Mouse (Mus musculus): ENCODE measurements around the gene Btnl9. TPM values are rescaled to one million over a fixed set of nuclear protein-coding genes. Genes with fewer than 3 reads are reported as not detected.
A peak's percentile ranks its signal among the peaks of the same experiment; 100 is the strongest.

Btnl9 gene
- polyA plus RNA-seq, 1 experiment from 2014 or later, result 0.15 TPM

DNA sequence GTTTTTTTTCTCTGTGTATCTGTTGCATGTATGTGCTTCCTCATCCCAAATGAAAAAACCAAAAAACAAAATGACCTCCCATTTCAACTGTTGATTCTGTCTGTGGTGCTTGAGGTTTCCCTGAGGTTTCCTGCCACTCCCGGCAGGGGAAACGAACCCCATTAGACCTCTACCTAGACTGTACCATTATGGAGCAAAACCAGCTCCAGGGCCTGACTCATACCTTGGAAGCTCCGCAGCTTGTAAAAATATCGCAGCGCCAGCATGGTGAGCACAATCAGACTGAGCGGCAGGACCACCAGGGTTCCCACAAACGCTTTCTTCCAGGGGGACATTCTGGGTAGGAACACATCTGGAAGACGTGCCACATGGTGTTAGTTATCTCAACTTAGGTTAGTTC is 11.6 kb downstream of the Btnl9 start:
- no peak overlapping the region for H3K9ac ChIP-seq (replicated peaks; ENCODE audit: low read length)
- H3K27ac ChIP-seq (replicated peaks; ENCODE audit: low read depth, low read length), result no peak overlapping the region
- H3K4me3 ChIP-seq (ENCODE audit: low read depth, low read length), result no peak overlapping the region
- ATAC-seq (replicated peaks; ENCODE audit: insufficient number of reproducible peaks, low FRiP score, low TSS enrichment, low read depth) (no peak), DNase-seq (ENCODE audit: low spot score) (no peak)
- no peak overlapping the region for H3K4me2 ChIP-seq (ENCODE audit: low read depth, low read length)
- no peaks in the 10 kb centered on the region for H3K9me3 ChIP-seq (replicated peaks; ENCODE audit: control insufficient read depth, low read length)
- H3K27me3 ChIP-seq (ENCODE audit: control insufficient read depth, insufficient read depth, low read length), result no peaks in the 10 kb centered on the region; the same call in 1 of the 2 replicates
- no peaks in the 10 kb centered on the region for H3K4me1 ChIP-seq (ENCODE audit: control insufficient read depth, insufficient read depth, low read length)
- H3K36me3 ChIP-seq (replicated peaks; ENCODE audit: control insufficient read depth, insufficient read depth, low read depth, low read length), result no peaks in the 10 kb centered on the region
- WGBS, result 85% methylated on average over 8 of the region's 8 CpGs

DNA sequence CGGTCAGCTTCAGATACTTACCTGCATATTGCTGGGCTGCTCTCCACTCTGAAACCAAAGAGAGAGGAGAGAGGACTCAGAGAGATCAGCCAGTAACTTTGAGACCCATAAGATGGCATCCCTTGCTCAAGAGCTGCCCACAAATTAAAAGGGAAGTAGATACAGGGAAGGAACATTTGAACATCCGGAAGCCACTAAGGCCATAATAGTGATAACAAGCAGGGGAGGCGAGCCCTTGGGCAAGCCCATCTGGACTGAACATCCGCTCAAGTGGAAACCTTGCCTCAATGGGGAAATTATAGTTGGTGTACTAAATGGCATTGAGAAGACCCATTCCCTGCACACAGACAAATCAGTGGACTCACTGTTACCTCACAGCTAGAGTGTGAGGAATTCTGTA is 16.4 kb downstream of the Btnl9 start:
- Histone ChIP-seq H3K36me3 (replicated peaks; ENCODE audit: control insufficient read depth, insufficient read depth, low read depth, low read length) (no peaks in the 10 kb centered on the region), H3K4me3 (ENCODE audit: low read depth, low read length) (no peak overlapping the region), H3K9ac (replicated peaks; ENCODE audit: low read length) (no peak overlapping the region), H3K4me1 (ENCODE audit: control insufficient read depth, insufficient read depth, low read length) (no peaks in the 10 kb centered on the region), H3K27ac (replicated peaks; ENCODE audit: low read depth, low read length) (no peak overlapping the region), H3K4me2 (ENCODE audit: low read depth, low read length) (no peak overlapping the region), H3K9me3 (replicated peaks; ENCODE audit: control insufficient read depth, low read length) (no peaks in the 10 kb centered on the region), H3K27me3 (ENCODE audit: control insufficient read depth, insufficient read depth, low read length) (peaks cover 4% of the 10 kb centered on the region; the same call in 1 of the 2 replicates)
- 89% methylated on average over 4 of the region's 4 CpGs for WGBS
- DNase-seq (ENCODE audit: low spot score) (no peak), ATAC-seq (replicated peaks; ENCODE audit: insufficient number of reproducible peaks, low FRiP score, low TSS enrichment, low read depth) (no peak)

DNA sequence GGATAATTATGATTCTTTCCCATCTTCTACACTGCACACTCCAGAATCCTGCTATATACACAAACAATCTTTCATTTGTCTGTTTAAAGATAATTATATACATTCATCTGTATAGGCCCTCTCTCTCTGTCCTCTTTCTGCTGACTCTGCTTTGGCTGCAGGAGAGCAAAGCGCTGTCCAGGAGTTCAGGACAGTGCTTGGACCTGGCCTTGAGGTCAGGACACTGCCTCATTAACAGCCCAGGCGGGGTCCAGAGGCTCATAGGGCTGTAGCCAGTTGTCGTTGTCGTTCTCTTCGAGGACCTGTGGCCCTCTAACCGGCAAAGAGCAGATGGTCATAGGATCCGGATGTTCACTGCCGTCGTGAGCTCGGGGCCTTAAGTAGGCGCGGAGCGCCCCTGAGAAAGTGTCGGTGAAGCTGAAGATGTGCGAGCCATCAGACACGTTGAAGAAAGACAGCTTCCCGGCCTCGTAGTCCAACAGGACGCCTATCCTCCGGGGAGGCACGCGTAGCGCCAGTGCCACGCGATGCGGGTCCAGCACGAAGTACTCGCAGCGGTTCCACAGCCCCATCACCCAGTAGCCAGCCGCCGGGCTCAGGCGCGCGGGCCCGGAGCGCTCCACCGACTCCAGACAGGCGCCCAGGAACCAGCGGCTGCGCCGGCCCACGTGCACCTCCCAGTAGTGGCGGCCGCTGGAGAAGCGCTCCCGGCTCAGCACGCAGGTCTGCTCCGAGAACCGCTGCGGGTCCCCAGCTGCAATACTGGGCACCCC is 17.9 kb downstream of the Btnl9 start:
- 7% methylated on average over 50 of the region's 50 CpGs for WGBS
- H3K36me3 ChIP-seq (replicated peaks; ENCODE audit: control insufficient read depth, insufficient read depth, low read depth, low read length), result no peaks in the 10 kb centered on the region

GRCm38 (mm10) chr11:49156821-49157814 is 29.8 kb downstream of the Btnl9 start:
- DNase-seq (ENCODE audit: low spot score) (no peak), ATAC-seq (replicated peaks; ENCODE audit: insufficient number of reproducible peaks, low FRiP score, low TSS enrichment, low read depth) (no peak)
- H3K27me3 ChIP-seq (ENCODE audit: control insufficient read depth, insufficient read depth, low read length), result no peaks in the 10 kb centered on the region
- H3K4me2 ChIP-seq (ENCODE audit: low read depth, low read length), result no peak overlapping the region
- WGBS, result 87% methylated on average over 2 of the region's 2 CpGs
- H3K9me3 ChIP-seq (replicated peaks; ENCODE audit: control insufficient read depth, low read length), result no peaks in the 10 kb centered on the region
- no peak overlapping the region for H3K27ac ChIP-seq (replicated peaks; ENCODE audit: low read depth, low read length)
- no peak overlapping the region for H3K4me3 ChIP-seq (ENCODE audit: low read depth, low read length)
- H3K4me1 ChIP-seq (ENCODE audit: control insufficient read depth, insufficient read depth, low read length), result no peaks in the 10 kb centered on the region
- no peak overlapping the region for H3K9ac ChIP-seq (replicated peaks; ENCODE audit: low read length)
- no peaks in the 10 kb centered on the region for H3K36me3 ChIP-seq (replicated peaks; ENCODE audit: control insufficient read depth, insufficient read depth, low read depth, low read length)

More for the DNA sequence above, 17.9 kb downstream of the Btnl9 start:
- no peaks in the 10 kb centered on the region for H3K4me1 ChIP-seq (ENCODE audit: control insufficient read depth, insufficient read depth, low read length)
- peaks cover 4% of the 10 kb centered on the region; the same call in 1 of the 2 replicates for H3K27me3 ChIP-seq (ENCODE audit: control insufficient read depth, insufficient read depth, low read length)
- ATAC-seq (replicated peaks; ENCODE audit: insufficient number of reproducible peaks, low FRiP score, low TSS enrichment, low read depth), result peak; percentile 65
- peak overlapping the region; percentile 46 for H3K9ac ChIP-seq (replicated peaks; ENCODE audit: low read length)
- no peak overlapping the region for H3K27ac ChIP-seq (replicated peaks; ENCODE audit: low read depth, low read length)
- peak overlapping the region; percentile 27 for H3K4me3 ChIP-seq (ENCODE audit: low read depth, low read length)
- peak; percentile 54 for DNase-seq (ENCODE audit: low spot score)
- H3K4me2 ChIP-seq (ENCODE audit: low read depth, low read length), result peak overlapping the region; percentile 67
- H3K9me3 ChIP-seq (replicated peaks; ENCODE audit: control insufficient read depth, low read length), result no peaks in the 10 kb centered on the region

- Histone ChIP-seq H3K27me3 (ENCODE audit: control insufficient read depth, insufficient read depth, low read length) (no peaks in the 10 kb centered on the region), H3K36me3 (replicated peaks; ENCODE audit: control insufficient read depth, insufficient read depth, low read depth, low read length) (no peaks in the 10 kb centered on the region), H3K4me1 (ENCODE audit: control insufficient read depth, insufficient read depth, low read length) (no peaks in the 10 kb centered on the region), H3K9ac (replicated peaks; ENCODE audit: low read length) (no peak within 1 kb of the TSS), H3K27ac (replicated peaks; ENCODE audit: low read depth, low read length) (no peak within 1 kb of the TSS), H3K4me2 (ENCODE audit: low read depth, low read length) (no peak within 1 kb of the TSS), H3K9me3 (replicated peaks; ENCODE audit: control insufficient read depth, low read length) (no peaks in the 10 kb centered on the region), H3K4me3 (ENCODE audit: low read depth, low read length) (no peak within 1 kb of the TSS)
- 74% methylated on average over 1 of the region's 1 CpGs for WGBS
- ATAC-seq (replicated peaks; ENCODE audit: insufficient number of reproducible peaks, low FRiP score, low TSS enrichment, low read depth) (no peak), DNase-seq (ENCODE audit: low spot score) (no peak)
Observed at GRCm38 (mm10) chr11:49154077-49154476, 32.9 kb downstream of the Btnl9 start, which contains the start of gene Olfr1394. TSS of gene Olfr1394 (plus strand) at chr11:49154377.

DNA sequence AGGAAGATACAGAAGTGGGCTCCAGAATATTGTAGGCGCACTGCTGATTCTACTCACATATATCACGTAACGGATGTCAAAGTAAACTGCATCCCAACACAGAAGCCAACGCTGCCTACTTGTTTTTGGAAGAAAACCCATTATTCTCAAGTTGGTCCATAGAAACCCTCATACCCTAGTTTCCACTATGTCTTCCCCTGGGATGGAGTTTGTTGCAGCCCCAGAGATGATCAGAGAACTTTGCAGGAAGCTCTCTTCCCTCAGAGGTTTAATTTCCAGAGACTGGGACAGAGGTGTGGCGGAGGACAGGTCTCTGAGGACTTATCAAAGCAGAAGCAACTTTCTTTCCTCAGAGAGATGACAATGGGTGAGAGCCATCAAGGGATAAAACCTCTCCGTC is 45.0 kb downstream of the Btnl9 start, which contains the start of gene Olfr1395:
TSS of gene Olfr1395 (plus strand) at position 301 of the 400 bp plus-strand sequence.
- Histone ChIP-seq H3K36me3 (replicated peaks; ENCODE audit: control insufficient read depth, insufficient read depth, low read depth, low read length) (no peaks in the 10 kb centered on the region), H3K9ac (replicated peaks; ENCODE audit: low read length) (no peak within 1 kb of the TSS), H3K27ac (replicated peaks; ENCODE audit: low read depth, low read length) (no peak within 1 kb of the TSS), H3K27me3 (ENCODE audit: control insufficient read depth, insufficient read depth, low read length) (no peaks in the 10 kb centered on the region), H3K4me1 (ENCODE audit: control insufficient read depth, insufficient read depth, low read length) (no peaks in the 10 kb centered on the region), H3K4me3 (ENCODE audit: low read depth, low read length) (no peak within 1 kb of the TSS), H3K9me3 (replicated peaks; ENCODE audit: control insufficient read depth, low read length) (no peaks in the 10 kb centered on the region), H3K4me2 (ENCODE audit: low read depth, low read length) (no peak within 1 kb of the TSS)
- WGBS, result 91% methylated on average over 6 of the region's 6 CpGs
- ATAC-seq (replicated peaks; ENCODE audit: insufficient number of reproducible peaks, low FRiP score, low TSS enrichment, low read depth) (no peak), DNase-seq (ENCODE audit: low spot score) (no peak)

DNA sequence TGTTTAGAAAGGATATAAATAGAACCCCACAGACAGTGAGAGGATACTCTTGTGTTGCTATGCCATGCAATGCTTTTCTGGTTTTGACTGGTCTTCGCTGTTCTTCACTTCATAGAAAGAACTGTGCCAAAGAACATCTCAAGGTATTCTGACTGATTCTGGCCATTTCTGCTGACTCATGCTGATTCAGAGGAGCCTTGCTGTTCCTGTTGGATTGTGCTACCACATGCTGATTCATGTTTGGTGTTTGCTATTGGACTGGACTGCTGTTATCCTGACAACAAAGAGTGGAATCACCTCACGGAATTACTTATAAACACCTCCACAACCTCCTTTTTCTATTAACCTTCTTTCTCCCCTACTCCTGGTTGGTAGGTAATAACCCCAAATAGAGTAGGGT is 62.8 kb downstream of the Btnl9 start:
- Histone ChIP-seq H3K36me3 (replicated peaks; ENCODE audit: control insufficient read depth, insufficient read depth, low read depth, low read length) (no peaks in the 10 kb centered on the region), H3K27me3 (ENCODE audit: control insufficient read depth, insufficient read depth, low read length) (no peaks in the 10 kb centered on the region), H3K27ac (replicated peaks; ENCODE audit: low read depth, low read length) (no peak overlapping the region), H3K4me1 (ENCODE audit: control insufficient read depth, insufficient read depth, low read length) (no peaks in the 10 kb centered on the region), H3K9ac (replicated peaks; ENCODE audit: low read length) (no peak overlapping the region), H3K4me3 (ENCODE audit: low read depth, low read length) (no peak overlapping the region), H3K9me3 (replicated peaks; ENCODE audit: control insufficient read depth, low read length) (no peaks in the 10 kb centered on the region), H3K4me2 (ENCODE audit: low read depth, low read length) (no peak overlapping the region)
- WGBS, result 81% methylated on average over 2 of the region's 2 CpGs
- DNase-seq (ENCODE audit: low spot score) (no peak), ATAC-seq (replicated peaks; ENCODE audit: insufficient number of reproducible peaks, low FRiP score, low TSS enrichment, low read depth) (no peak)
